Mouse (Mus musculus) heart, adult 2 months (tissue): ENCODE data around the gene Tuba3a.

ENCODE experiments used
- CTCF ChIP-seq: fragments of 200-600 bp; IDR thresholded peaks from 2 replicates; pipeline ENCODE4 v1.8.1; 2022; ENCODE audit warnings: antibody characterized with exemption, mild to moderate bottlenecking, moderate library complexity
- EP300 ChIP-seq: fragments of 200-500 bp; IDR thresholded peaks from 2 replicates; pipeline ENCODE4 v1.6.1; 2011; ENCODE audit warnings: low read depth, low read length, control low read depth; ENCODE audit not compliant: insufficient read depth
- POLR2A ChIP-seq: fragments of 200-500 bp; IDR thresholded peaks from 2 replicates; pipeline ENCODE4 v1.6.1; 2011; ENCODE audit warnings: mild to moderate bottlenecking, low read depth, low read length, control low read depth; ENCODE audit not compliant: insufficient read depth

GRCm38 (mm10) chr6:125264219-125264618 lies 21.6 kb downstream of the Tuba3a start:
- TF ChIP-seq POLR2A (no peak), CTCF (no peak), EP300 (no peak)
